Mouse (Mus musculus): ENCODE data around the gene Cdk5rap3. TPM values are rescaled to one million over a fixed set of nuclear protein-coding genes. Genes with fewer than 3 reads are reported as not detected.
A peak's percentile ranks its signal among the peaks of the same experiment; 100 is the strongest.

Gene Cdk5rap3
- total and polyA plus RNA-seq, 3 experiments: 31.7 to 63.6 (median 59.3) TPM

- DNase-seq (ENCODE audit: low spot score) (peak; percentile 97), ATAC-seq (ENCODE audit: extremely low read depth, insufficient number of reproducible peaks, low FRiP score, poor library complexity, severe bottlenecking) (peak; percentile 69)
- H3K4me1 ChIP-seq (ENCODE audit: insufficient read depth, low read depth, low read length): peaks cover 88% of the 10 kb centered on the region
- TF ChIP-seq GATA2 (IDR thresholded peaks at IDR 0.05; ENCODE audit: borderline replicate concordance, low read depth, low read length) (no peak), TAL1 (conservative IDR thresholded peaks at IDR 0.05; ENCODE audit: low read depth, low read length) (no peak), POLR2AphosphoS5 (IDR thresholded peaks at IDR 0.05; ENCODE audit: insufficient replicate concordance, low read depth, low read length) (no peak), GATA1 (IDR thresholded peaks at IDR 0.05; ENCODE audit: borderline replicate concordance, low read length) (no peak), CTCF (IDR thresholded peaks at IDR 0.05; ENCODE audit: low read depth, low read length) (no peak)
- no peaks in the 10 kb centered on the region for H3K9me3 ChIP-seq (replicated peaks)
- H3K4me3 ChIP-seq (ENCODE audit: low read depth, low read length): peak within 1 kb of the TSS; percentile 84
- H3K36me3 ChIP-seq (replicated peaks): peaks cover 68% of the 10 kb centered on the region
- no peaks in the 10 kb centered on the region for H3K27me3 ChIP-seq (ENCODE audit: insufficient read depth, low read length)
These were observed 27.5 kb upstream of the Cdk5rap3 start, which contains the start of gene Pnpo for GRCm38 (mm10) chr11:96943746-96944304. Pnpo (minus strand) TSS chr11:96943986.

GRCm38 (mm10) chr11:96941989-96942590 is 25.8 kb upstream of the Cdk5rap3 start:
- peak; percentile 38; the same call in 1 of the 2 replicates for TF ChIP-seq TAL1 (conservative IDR thresholded peaks at IDR 0.05; ENCODE audit: low read depth, low read length)
- TF ChIP-seq GATA1 (IDR thresholded peaks at IDR 0.05; ENCODE audit: borderline replicate concordance, low read length): no peak
- ATAC-seq (ENCODE audit: extremely low read depth, insufficient number of reproducible peaks, low FRiP score, poor library complexity, severe bottlenecking): no peak
- no peak for DNase-seq (ENCODE audit: low spot score)
- Histone ChIP-seq H3K36me3 (replicated peaks) (peaks cover 71% of the 10 kb centered on the region), H3K4me3 (ENCODE audit: low read depth, low read length) (peak overlapping the region; percentile 84), H3K9me3 (replicated peaks) (no peaks in the 10 kb centered on the region), H3K27me3 (ENCODE audit: insufficient read depth, low read length) (no peaks in the 10 kb centered on the region), H3K4me1 (ENCODE audit: insufficient read depth, low read depth, low read length) (peaks cover 88% of the 10 kb centered on the region)

- TF ChIP-seq GATA1 (IDR thresholded peaks at IDR 0.05; ENCODE audit: borderline replicate concordance, low read length): no peak
- peak; percentile 88 for TF ChIP-seq TAL1 (conservative IDR thresholded peaks at IDR 0.05; ENCODE audit: low read depth, low read length)
- peaks cover 89% of the 10 kb centered on the region for H3K4me1 ChIP-seq (ENCODE audit: insufficient read depth, low read depth, low read length)
- peak overlapping the region; percentile 66; the same call in 1 of the 2 replicates for H3K4me3 ChIP-seq (ENCODE audit: low read depth, low read length)
- no peaks in the 10 kb centered on the region for H3K9me3 ChIP-seq (replicated peaks)
- ATAC-seq (ENCODE audit: extremely low read depth, insufficient number of reproducible peaks, low FRiP score, poor library complexity, severe bottlenecking) (peak; percentile 5; the same call in 1 of the 2 replicates), DNase-seq (ENCODE audit: low spot score) (peak; percentile 46)
- H3K27me3 ChIP-seq (ENCODE audit: insufficient read depth, low read length): no peaks in the 10 kb centered on the region
- peaks cover 73% of the 10 kb centered on the region for H3K36me3 ChIP-seq (replicated peaks)
These were observed 24.5 kb upstream of the Cdk5rap3 start for GRCm38 (mm10) chr11:96940578-96941465.

- TF ChIP-seq CTCF (IDR thresholded peaks at IDR 0.05; ENCODE audit: low read depth, low read length) (no peak), GATA1 (IDR thresholded peaks at IDR 0.05; ENCODE audit: borderline replicate concordance, low read length) (no peak), POLR2AphosphoS5 (IDR thresholded peaks at IDR 0.05; ENCODE audit: insufficient replicate concordance, low read depth, low read length) (no peak), TAL1 (conservative IDR thresholded peaks at IDR 0.05; ENCODE audit: low read depth, low read length) (no peak), GATA2 (IDR thresholded peaks at IDR 0.05; ENCODE audit: borderline replicate concordance, low read depth, low read length) (no peak)
- H3K4me3 ChIP-seq (ENCODE audit: low read depth, low read length): no peak overlapping the region; the same call in 1 of the 2 replicates
- peaks cover 94% of the 10 kb centered on the region for H3K4me1 ChIP-seq (ENCODE audit: insufficient read depth, low read depth, low read length)
- no peaks in the 10 kb centered on the region for H3K27me3 ChIP-seq (ENCODE audit: insufficient read depth, low read length)
- ATAC-seq (ENCODE audit: extremely low read depth, insufficient number of reproducible peaks, low FRiP score, poor library complexity, severe bottlenecking): no peak
- DNase-seq (ENCODE audit: low spot score): no peak
- H3K36me3 ChIP-seq (replicated peaks): peaks cover 86% of the 10 kb centered on the region
- H3K9me3 ChIP-seq (replicated peaks): no peaks in the 10 kb centered on the region
These were observed 22.1 kb upstream of the Cdk5rap3 start for GRCm38 (mm10) chr11:96938426-96938800.

GRCm38 (mm10) chr11:96937549-96938425 is 21.5 kb upstream of the Cdk5rap3 start:
- no peak for DNase-seq (ENCODE audit: low spot score)
- H3K36me3 ChIP-seq (replicated peaks): peaks cover 85% of the 10 kb centered on the region
- ATAC-seq (ENCODE audit: extremely low read depth, insufficient number of reproducible peaks, low FRiP score, poor library complexity, severe bottlenecking): no peak
- no peak overlapping the region for H3K4me3 ChIP-seq (ENCODE audit: low read depth, low read length)
- H3K27me3 ChIP-seq (ENCODE audit: insufficient read depth, low read length): no peaks in the 10 kb centered on the region
- peaks cover 94% of the 10 kb centered on the region for H3K4me1 ChIP-seq (ENCODE audit: insufficient read depth, low read depth, low read length)
- H3K9me3 ChIP-seq (replicated peaks): no peaks in the 10 kb centered on the region
- TF ChIP-seq CTCF (IDR thresholded peaks at IDR 0.05; ENCODE audit: low read depth, low read length): peak; percentile 44; the same call in 1 of the 2 replicates
- no peak for TF ChIP-seq TAL1 (conservative IDR thresholded peaks at IDR 0.05; ENCODE audit: low read depth, low read length)
